Mouse (Mus musculus) olfactory bulb, adult 2 months (tissue): Measurements from ENCODE around the gene Cyp2u1.

Experiments
- CTCF ChIP-seq: fragments of 200-500 bp; IDR thresholded peaks from 2 replicates; pipeline ENCODE4 v1.5.1; 2012; ENCODE audit warnings: low read depth, mild to moderate bottlenecking, low read length, moderate library complexity; ENCODE audit not compliant: insufficient read depth
- POLR2A ChIP-seq: fragments of 200-500 bp; IDR thresholded peaks from 2 replicates; pipeline ENCODE4 v1.6.1; 2012; ENCODE audit warnings: mild to moderate bottlenecking, low read depth, low read length, moderate library complexity; ENCODE audit not compliant: insufficient read depth

DNA sequence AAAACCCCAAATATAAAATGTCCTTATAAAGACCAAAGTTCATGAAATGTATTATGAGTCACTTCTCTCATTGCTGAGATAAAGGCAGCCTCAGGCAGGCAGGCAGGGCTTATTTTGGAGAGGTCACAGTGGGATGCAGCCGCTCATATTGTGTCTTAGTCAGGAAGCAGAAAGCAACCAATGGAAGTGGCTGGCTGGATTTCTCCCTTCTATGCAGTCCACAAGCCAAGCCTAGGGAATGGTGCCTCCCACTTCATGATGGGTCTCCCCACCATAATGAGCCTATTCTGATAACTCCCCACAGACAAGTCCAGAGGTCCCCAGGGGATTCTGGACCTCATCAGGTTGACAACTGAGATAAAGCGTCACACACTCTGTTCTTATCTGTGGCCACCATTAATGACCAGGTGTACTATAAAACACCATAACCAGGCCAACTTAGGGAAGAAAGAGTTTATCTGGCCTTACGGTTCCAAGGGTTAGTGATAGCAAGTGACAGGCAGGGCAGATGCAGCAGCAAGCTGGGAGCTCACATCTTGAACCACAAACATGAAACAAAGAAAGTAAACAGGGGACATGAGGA lies 47.5 kb downstream of the Cyp2u1 start:
- TF ChIP-seq POLR2A (no peak), CTCF (no peak)
